Mouse (Mus musculus): ENCODE measurements around the gene Lrrc55.

GRCm38 (mm10) chr2:85139393-85139792 lies 57.6 kb downstream of the Lrrc55 start:
- TF ChIP-seq CTCF (IDR thresholded peaks at IDR 0.05; ENCODE audit: extremely low read depth, insufficient read depth, low read length) (no peak), POLR2A (IDR thresholded peaks at IDR 0.05; ENCODE audit: extremely low read depth, insufficient read depth, low read length) (no peak)
